Mouse (Mus musculus): ENCODE results near the gene Cd276. TPM values are rescaled to one million over a fixed set of nuclear protein-coding genes. Genes with fewer than 3 reads are reported as not detected.
A peak's percentile ranks its signal among the peaks of the same experiment; 100 is the strongest.
"Not testable (repeated sequence)": the region's sequence is repeated elsewhere in the genome, so short reads cannot be mapped to it uniquely, and the experiment has no call there.

Gene Cd276
- polyA plus RNA-seq (2016; fragmentation: Nextera tagmentation; extraction: Ambion mirVana) = 5.9 and 6.2 TPM in 2 replicates

GRCm38 (mm10) chr9:58554908-58555684 lies at the start of gene Cd276:
TSS of gene Cd276 (minus strand) at chr9:58555437.
- WGBS (ENCODE audit: insufficient replicate concordance) = 1% methylated on average over 67 of the region's 68 CpGs
- peak; percentile 47; the same call in 1 of the 2 replicates for ATAC-seq
- peaks cover 78% of the 10 kb centered on the region for H3K27me3 ChIP-seq (replicated peaks)
- H3K9ac ChIP-seq = peak within 1 kb of the TSS; percentile 73
- peak within 1 kb of the TSS; percentile 96 for H3K4me2 ChIP-seq
- peak within 1 kb of the TSS; percentile 68 for H3K4me3 ChIP-seq
- no peaks in the 10 kb centered on the region for H3K36me3 ChIP-seq
- no peaks in the 10 kb centered on the region for H3K9me3 ChIP-seq (replicated peaks)
- H3K4me1 ChIP-seq = peaks cover 44% of the 10 kb centered on the region
- peak within 1 kb of the TSS; percentile 39; the same call in 1 of the 2 replicates for H3K27ac ChIP-seq

GRCm38 (mm10) chr9:58595313-58595712 lies 40.1 kb upstream of the Cd276 start:
- Histone ChIP-seq H3K4me1 (peaks cover 34% of the 10 kb centered on the region), H3K36me3 (no peaks in the 10 kb centered on the region)
- 98% methylated on average over 1 of the region's 1 CpGs for WGBS (ENCODE audit: insufficient replicate concordance)

GRCm38 (mm10) chr9:58588657-58589056 lies 33.4 kb upstream of the Cd276 start:
- 41% methylated on average over 4 of the region's 4 CpGs for WGBS (ENCODE audit: insufficient replicate concordance)
- no peak for ATAC-seq
- no peak overlapping the region for H3K4me3 ChIP-seq
- H3K4me2 ChIP-seq = peak overlapping the region; percentile 4; the same call in 1 of the 2 replicates
- H3K27ac ChIP-seq = no peak overlapping the region
- peaks cover 4% of the 10 kb centered on the region; the same call in 1 of the 2 replicates for H3K36me3 ChIP-seq
- no peaks in the 10 kb centered on the region for H3K9me3 ChIP-seq (replicated peaks)
- no peak overlapping the region for H3K9ac ChIP-seq
- H3K4me1 ChIP-seq = peaks cover 66% of the 10 kb centered on the region
- H3K27me3 ChIP-seq (replicated peaks) = no peaks in the 10 kb centered on the region

More at GRCm38 (mm10) chr9:58595313-58595712, 40.1 kb upstream of the Cd276 start:
- no peak overlapping the region for H3K4me3 ChIP-seq
- no peak overlapping the region for H3K4me2 ChIP-seq
- H3K27me3 ChIP-seq (replicated peaks) = no peaks in the 10 kb centered on the region
- ATAC-seq = no peak
- H3K27ac ChIP-seq = no peak overlapping the region
- H3K9me3 ChIP-seq (replicated peaks) = no peaks in the 10 kb centered on the region
- no peak overlapping the region for H3K9ac ChIP-seq

DNA sequence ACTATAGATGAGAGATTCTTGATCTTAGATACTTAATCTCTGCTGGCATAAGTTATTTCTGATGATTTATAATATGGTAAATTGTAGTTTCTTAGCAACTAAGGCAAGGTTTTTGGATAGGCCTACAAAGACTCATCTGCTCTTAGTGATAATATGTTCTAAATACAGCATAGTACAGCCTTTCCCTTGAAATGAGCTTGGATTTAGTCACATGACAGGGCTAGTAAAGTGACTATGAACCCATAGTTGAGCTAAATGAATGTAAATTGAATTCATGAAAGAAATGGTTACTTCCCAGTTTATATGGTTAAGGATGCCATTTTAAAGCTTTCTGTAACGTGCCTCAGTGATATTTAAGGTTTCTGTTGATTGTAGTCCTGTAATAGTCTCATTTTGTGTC lies 29.1 kb upstream of the Cd276 start:
- H3K4me3 ChIP-seq = peak overlapping the region; percentile 22; the same call in 1 of the 2 replicates
- WGBS (ENCODE audit: insufficient replicate concordance) = 79% methylated on average over 1 of the region's 1 CpGs
- H3K36me3 ChIP-seq = peaks cover 4% of the 10 kb centered on the region; the same call in 1 of the 2 replicates
- H3K27ac ChIP-seq = no peak overlapping the region
- H3K4me2 ChIP-seq = peak overlapping the region; percentile 75
- peaks cover 55% of the 10 kb centered on the region for H3K4me1 ChIP-seq
- no peaks in the 10 kb centered on the region for H3K9me3 ChIP-seq (replicated peaks)
- peak overlapping the region; percentile 100; the same call in 1 of the 2 replicates for H3K9ac ChIP-seq
- ATAC-seq = no peak
- no peaks in the 10 kb centered on the region for H3K27me3 ChIP-seq (replicated peaks)

GRCm38 (mm10) chr9:58583267-58583641 lies 28.0 kb upstream of the Cd276 start:
- ATAC-seq = no peak
- peaks cover 48% of the 10 kb centered on the region for H3K4me1 ChIP-seq
- peak overlapping the region; percentile 75 for H3K4me2 ChIP-seq
- H3K9me3 ChIP-seq (replicated peaks) = no peaks in the 10 kb centered on the region
- peak overlapping the region; percentile 100 for H3K9ac ChIP-seq
- no peaks in the 10 kb centered on the region for H3K27me3 ChIP-seq (replicated peaks)
- H3K36me3 ChIP-seq = peaks cover 4% of the 10 kb centered on the region; the same call in 1 of the 2 replicates
- WGBS (ENCODE audit: insufficient replicate concordance) = 0% methylated on average over 8 of the region's 8 CpGs
- peak overlapping the region; percentile 97 for H3K4me3 ChIP-seq
- peak overlapping the region; percentile 95 for H3K27ac ChIP-seq

GRCm38 (mm10) chr9:58582581-58583266 lies 27.5 kb upstream of the Cd276 start:
- peak; percentile 52 for ATAC-seq
- H3K9me3 ChIP-seq (replicated peaks) = no peaks in the 10 kb centered on the region
- WGBS (ENCODE audit: insufficient replicate concordance) = under 1% methylated on average over 42 of the region's 42 CpGs

GRCm38 (mm10) chr9:58581958-58582540 lies 26.8 kb upstream of the Cd276 start, which contains the start of gene Nptn:
TSS of gene Nptn (plus strand) at chr9:58582240.
- no peaks in the 10 kb centered on the region for H3K9me3 ChIP-seq (replicated peaks)

More at GRCm38 (mm10) chr9:58582581-58583266, 27.5 kb upstream of the Cd276 start:
- peak overlapping the region; percentile 97 for H3K4me3 ChIP-seq
- H3K27ac ChIP-seq = peak overlapping the region; percentile 95
- H3K36me3 ChIP-seq = peaks cover 2% of the 10 kb centered on the region; the same call in 1 of the 2 replicates
- no peaks in the 10 kb centered on the region for H3K27me3 ChIP-seq (replicated peaks)
- H3K9ac ChIP-seq = peak overlapping the region; percentile 100
- peak overlapping the region; percentile 75 for H3K4me2 ChIP-seq
- peaks cover 43% of the 10 kb centered on the region for H3K4me1 ChIP-seq

DNA sequence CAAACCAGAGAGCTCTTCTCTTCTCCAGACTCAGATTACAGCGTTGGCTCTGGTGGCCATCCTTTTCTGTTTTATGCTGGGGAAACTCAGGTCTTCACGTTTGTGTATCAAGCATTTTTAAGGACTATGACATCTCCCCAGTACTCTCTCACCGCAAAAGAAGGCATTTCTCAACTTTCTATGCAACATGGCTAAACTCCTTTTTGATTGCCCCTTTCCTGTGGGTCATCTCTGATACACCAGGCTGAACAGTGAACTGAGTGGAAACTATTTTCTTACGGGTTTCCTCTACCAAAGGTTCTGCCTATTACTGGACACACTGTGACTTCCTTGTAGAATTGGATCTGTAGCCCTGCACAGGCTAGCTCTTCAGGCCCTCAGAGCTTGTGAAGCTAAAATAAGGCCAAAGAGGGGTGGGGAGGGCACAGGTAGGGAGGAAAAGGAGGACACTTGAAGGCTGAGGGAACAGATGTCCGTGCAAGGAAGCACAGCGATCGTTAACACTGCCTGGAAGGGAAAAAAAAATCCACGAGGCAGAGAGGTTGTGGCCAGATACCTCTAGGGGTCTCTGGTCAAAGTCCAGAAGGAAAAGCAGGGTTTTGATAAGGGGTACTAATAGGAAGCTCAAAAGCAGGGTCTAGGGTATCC lies 26.2 kb upstream of the Cd276 start:
- 25% methylated on average over 8 of the region's 8 CpGs for WGBS (ENCODE audit: insufficient replicate concordance)
- Histone ChIP-seq H3K4me3 (peak overlapping the region; percentile 97), H3K36me3 (no peaks in the 10 kb centered on the region), H3K4me1 (peaks cover 35% of the 10 kb centered on the region), H3K9me3 (replicated peaks) (no peaks in the 10 kb centered on the region), H3K27ac (peak overlapping the region; percentile 83), H3K4me2 (peak overlapping the region; percentile 75), H3K9ac (peak overlapping the region; percentile 69), H3K27me3 (replicated peaks) (no peaks in the 10 kb centered on the region)
- no peak for ATAC-seq

More at GRCm38 (mm10) chr9:58581958-58582540, 26.8 kb upstream of the Cd276 start, which contains the start of gene Nptn:
- H3K4me1 ChIP-seq = peaks cover 40% of the 10 kb centered on the region
- H3K4me3 ChIP-seq = peak within 1 kb of the TSS; percentile 97
- 0% methylated on average over 23 of the region's 56 CpGs for WGBS (ENCODE audit: insufficient replicate concordance)
- ATAC-seq = peak; percentile 96
- peak within 1 kb of the TSS; percentile 100 for H3K9ac ChIP-seq
- peak within 1 kb of the TSS; percentile 95 for H3K27ac ChIP-seq
- peak within 1 kb of the TSS; percentile 75 for H3K4me2 ChIP-seq
- H3K27me3 ChIP-seq (replicated peaks) = no peaks in the 10 kb centered on the region
- H3K36me3 ChIP-seq = no peaks in the 10 kb centered on the region

DNA sequence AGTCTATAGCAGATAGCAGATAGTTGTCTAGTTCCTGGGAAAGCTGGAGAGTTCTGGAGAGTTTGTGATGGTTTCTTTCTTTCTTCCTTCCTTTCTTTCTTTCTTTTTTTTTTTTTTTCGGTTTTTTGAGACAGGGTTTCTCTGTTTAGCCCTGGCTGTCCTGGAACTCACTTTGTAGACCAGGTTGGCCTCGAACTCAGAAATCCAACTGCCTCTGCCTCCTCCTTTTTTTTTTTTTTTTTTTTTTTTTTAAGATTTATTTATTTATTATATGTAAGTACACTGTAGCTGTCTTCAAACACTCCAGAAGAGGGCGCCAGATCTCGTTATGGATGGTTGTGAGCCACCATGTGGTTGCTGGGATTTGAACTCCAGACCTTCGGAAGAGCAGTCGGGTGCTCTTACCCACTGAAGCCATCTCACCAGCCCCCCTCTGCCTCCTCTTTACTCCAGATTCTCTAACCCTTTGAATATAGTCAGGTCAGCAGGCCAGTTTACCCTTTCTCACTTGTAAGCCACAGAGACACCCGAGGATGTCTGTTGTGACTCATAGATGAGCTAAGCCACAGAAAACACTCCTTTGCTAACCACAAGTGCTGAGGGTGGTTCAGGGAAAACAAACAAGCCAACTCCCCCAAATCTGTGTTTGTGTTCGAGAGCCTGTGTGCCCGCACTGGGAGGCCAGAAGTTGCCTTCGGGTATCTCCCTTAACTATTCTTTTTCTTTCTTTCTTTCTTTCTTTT lies 25.4 kb upstream of the Cd276 start:
- Histone ChIP-seq H3K4me1 (peaks cover 28% of the 10 kb centered on the region), H3K9ac (peak overlapping the region; percentile 69; the same call in 1 of the 2 replicates)
- H3K27me3 ChIP-seq (replicated peaks); ATAC-seq; H3K27ac ChIP-seq; H3K36me3 ChIP-seq; H3K9me3 ChIP-seq (replicated peaks); H3K4me3 ChIP-seq; H3K4me2 ChIP-seq: not testable (repeated sequence)
- 70% methylated on average over 10 of the region's 10 CpGs for WGBS (ENCODE audit: insufficient replicate concordance)

- ATAC-seq = no peak
- Histone ChIP-seq H3K4me2 (no peak overlapping the region), H3K27me3 (replicated peaks) (0 out of 2 replicates have a peak, but pooled peaks cover 7% of the 10 kb centered on the region), H3K4me1 (peaks cover 15% of the 10 kb centered on the region), H3K9me3 (replicated peaks) (no peaks in the 10 kb centered on the region), H3K9ac (no peak overlapping the region), H3K27ac (no peak overlapping the region), H3K36me3 (no peaks in the 10 kb centered on the region), H3K4me3 (no peak overlapping the region)
- 20% methylated on average over 3 of the region's 3 CpGs for WGBS (ENCODE audit: insufficient replicate concordance)
Measured at GRCm38 (mm10) chr9:58578669-58579068, 23.4 kb upstream of the Cd276 start.

DNA sequence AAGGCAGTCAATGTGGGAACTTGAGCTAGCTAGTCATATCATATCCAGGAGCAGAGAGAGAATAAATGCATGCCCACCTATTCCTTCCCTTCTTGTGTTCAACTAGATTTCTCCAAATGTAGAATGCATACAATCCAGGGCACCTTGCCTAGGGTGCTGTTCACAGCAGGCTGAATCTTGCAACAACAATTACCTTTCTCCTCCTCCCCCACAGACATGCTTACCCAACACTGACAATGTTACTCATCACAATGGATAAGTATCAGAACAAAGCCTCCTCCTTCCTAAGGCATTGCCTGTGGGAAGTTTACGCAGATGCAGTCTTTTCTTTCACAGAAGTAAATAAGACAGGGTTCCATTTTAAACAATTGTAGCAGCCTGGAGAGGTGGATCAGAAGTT lies 15.8 kb upstream of the Cd276 start:
- H3K9ac ChIP-seq = no peak overlapping the region
- H3K36me3 ChIP-seq = no peaks in the 10 kb centered on the region
- ATAC-seq = no peak
- H3K27ac ChIP-seq = no peak overlapping the region
- 78% methylated on average over 1 of the region's 1 CpGs for WGBS (ENCODE audit: insufficient replicate concordance)
- H3K9me3 ChIP-seq (replicated peaks) = no peaks in the 10 kb centered on the region
- no peak overlapping the region for H3K4me3 ChIP-seq
- H3K27me3 ChIP-seq (replicated peaks) = 0 out of 2 replicates have a peak, but pooled peaks cover 7% of the 10 kb centered on the region
- no peak overlapping the region for H3K4me2 ChIP-seq
- no peaks in the 10 kb centered on the region for H3K4me1 ChIP-seq

All from liver, embryonic 12.5 days (tissue).